Mouse (Mus musculus): ENCODE data around the gene Ipo9.

DNA sequence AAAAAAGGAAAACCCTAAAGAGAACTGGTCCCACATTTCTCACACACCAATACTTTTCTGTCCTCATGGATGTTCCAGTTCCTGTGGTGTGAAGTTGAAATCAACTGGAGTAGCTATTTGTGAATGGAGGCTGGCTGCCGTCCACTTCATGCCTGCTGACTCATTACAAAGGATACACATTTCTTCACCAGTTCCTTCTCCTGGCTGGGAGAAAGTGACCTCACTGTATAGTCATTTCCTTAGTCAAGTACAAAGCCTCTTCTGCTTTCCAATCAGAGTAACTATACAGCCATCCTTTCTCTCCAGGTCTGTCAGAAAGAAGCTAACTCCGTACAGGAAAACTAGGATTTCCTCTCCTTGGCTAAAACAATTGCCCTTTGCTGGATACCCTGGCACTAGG lies 19.3 kb downstream of the Ipo9 start:
- no peak for TF ChIP-seq CTCF (IDR thresholded peaks at IDR 0.05; ENCODE audit: borderline replicate concordance, insufficient read depth, low read length)
- no peak for TF ChIP-seq POLR2A (IDR thresholded peaks at IDR 0.05; ENCODE audit: low read depth, low read length)

Measured in embryonic fibroblast, embryonic 13.5 days (primary cell).